Mouse (Mus musculus): ENCODE data around the gene 2010109A12Rik. TPM values are rescaled to one million over a fixed set of nuclear protein-coding genes. Genes with fewer than 3 reads are reported as not detected.

The 2010109A12Rik gene
- polyA plus RNA-seq, 1 experiment: 0.84 TPM

DNA sequence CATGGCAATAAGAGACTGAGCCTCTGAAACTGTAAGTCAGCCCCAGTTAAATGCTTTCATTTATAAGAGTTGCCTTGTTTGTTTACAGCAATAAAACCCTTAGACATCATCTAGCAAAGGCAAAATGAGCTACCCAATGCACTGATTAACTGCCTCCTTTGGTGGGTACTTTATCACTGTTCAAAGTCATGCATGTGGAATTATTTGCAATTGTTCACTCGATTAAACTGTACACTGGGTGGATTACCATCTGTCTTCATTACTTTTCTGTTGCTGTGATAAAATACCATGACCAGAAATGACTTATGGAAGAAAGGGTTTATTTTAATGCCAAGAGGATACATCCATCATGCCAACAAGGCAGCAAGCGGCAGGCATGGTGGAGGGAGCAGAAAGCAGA lies 39.0 kb downstream of the 2010109A12Rik start:
- H3K4me3 ChIP-seq (replicated peaks; ENCODE audit: insufficient read depth, low read depth, low read length): no peak overlapping the region
- H3K4me1 ChIP-seq (ENCODE audit: control insufficient read depth, insufficient read depth, low read length): peaks cover 3% of the 10 kb centered on the region; the same call in 1 of the 2 replicates
- 29% methylated on average over 2 of the region's 2 CpGs for WGBS

DNA sequence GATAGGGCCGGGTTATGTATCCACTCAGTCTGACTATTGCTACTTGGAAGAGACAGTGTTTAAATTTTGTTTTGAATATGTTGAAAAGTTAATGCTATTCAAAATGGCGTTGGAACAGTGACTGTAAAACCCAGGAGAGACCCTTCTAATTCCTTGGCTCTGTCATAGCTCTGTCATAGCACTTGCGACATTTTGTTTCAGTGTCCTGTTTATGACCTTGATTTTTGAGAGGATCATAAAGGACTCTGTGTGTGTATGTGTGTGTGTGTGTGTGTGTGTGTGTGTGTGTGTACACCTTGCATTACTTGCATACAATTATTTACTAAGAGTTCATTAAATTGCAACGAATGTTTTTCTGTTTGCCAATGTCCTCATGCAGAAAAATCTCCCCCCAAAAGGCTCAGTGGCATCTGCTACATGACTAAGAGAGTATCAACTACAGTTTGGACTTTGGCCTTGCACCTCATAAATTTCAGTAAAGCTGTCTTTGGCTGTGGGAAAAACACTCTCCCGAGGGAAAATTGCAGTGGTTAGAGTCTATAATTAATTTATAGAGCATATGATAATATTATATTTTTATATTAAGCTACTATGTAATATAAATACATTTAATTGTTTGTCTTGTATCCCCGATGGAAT lies 43.7 kb downstream of the 2010109A12Rik start:
- no peak overlapping the region for H3K27ac ChIP-seq (ENCODE audit: insufficient read depth, low read length)
- peaks cover 7% of the 10 kb centered on the region; the same call in 1 of the 2 replicates for H3K4me1 ChIP-seq (ENCODE audit: control insufficient read depth, insufficient read depth, low read length)
- DNase-seq: no peak
- H3K4me3 ChIP-seq (replicated peaks; ENCODE audit: insufficient read depth, low read depth, low read length): no peak overlapping the region
- H3K27me3 ChIP-seq (ENCODE audit: control insufficient read depth, insufficient read depth, low read length): no peaks in the 10 kb centered on the region
- WGBS: 70% methylated on average over 6 of the region's 6 CpGs
- TF ChIP-seq POLR2A (IDR thresholded peaks at IDR 0.05; ENCODE audit: borderline replicate concordance, insufficient read depth, low read length) (no peak), CTCF (IDR thresholded peaks at IDR 0.05; ENCODE audit: borderline replicate concordance, insufficient read depth, low read depth, low read length) (no peak)

More for the DNA sequence above, 39.0 kb downstream of the 2010109A12Rik start:
- TF ChIP-seq POLR2A (IDR thresholded peaks at IDR 0.05; ENCODE audit: borderline replicate concordance, insufficient read depth, low read length) (no peak), CTCF (IDR thresholded peaks at IDR 0.05; ENCODE audit: borderline replicate concordance, insufficient read depth, low read depth, low read length) (no peak)
- no peak for DNase-seq
- no peaks in the 10 kb centered on the region for H3K27me3 ChIP-seq (ENCODE audit: control insufficient read depth, insufficient read depth, low read length)
- no peak overlapping the region for H3K27ac ChIP-seq (ENCODE audit: insufficient read depth, low read length)

- 68% methylated on average over 12 of the region's 12 CpGs for WGBS
- no peaks in the 10 kb centered on the region for H3K27me3 ChIP-seq (ENCODE audit: control insufficient read depth, insufficient read depth, low read length)
- peaks cover 7% of the 10 kb centered on the region; the same call in 1 of the 2 replicates for H3K4me1 ChIP-seq (ENCODE audit: control insufficient read depth, insufficient read depth, low read length)
- H3K27ac ChIP-seq (ENCODE audit: insufficient read depth, low read length): peak overlapping the region; percentile 13; the same call in 1 of the 2 replicates
- peak; percentile 58 to 83 for DNase-seq
- TF ChIP-seq CTCF (IDR thresholded peaks at IDR 0.05; ENCODE audit: borderline replicate concordance, insufficient read depth, low read depth, low read length): no peak
- TF ChIP-seq POLR2A (IDR thresholded peaks at IDR 0.05; ENCODE audit: borderline replicate concordance, insufficient read depth, low read length): no peak
- no peak overlapping the region for H3K4me3 ChIP-seq (replicated peaks; ENCODE audit: insufficient read depth, low read depth, low read length)
Measured at GRCm38 (mm10) chr5:93251001-93251760, 44.9 kb downstream of the 2010109A12Rik start.

- no peak for TF ChIP-seq CTCF (IDR thresholded peaks at IDR 0.05; ENCODE audit: borderline replicate concordance, insufficient read depth, low read depth, low read length)
- no peak for TF ChIP-seq POLR2A (IDR thresholded peaks at IDR 0.05; ENCODE audit: borderline replicate concordance, insufficient read depth, low read length)
- 91% methylated on average over 5 of the region's 5 CpGs for WGBS
Measured at GRCm38 (mm10) chr5:93255759-93256265, 49.5 kb downstream of the 2010109A12Rik start.

GRCm38 (mm10) chr5:93256820-93257405 lies 50.6 kb downstream of the 2010109A12Rik start:
- Histone ChIP-seq H3K27ac (ENCODE audit: insufficient read depth, low read length) (no peak overlapping the region), H3K4me3 (replicated peaks; ENCODE audit: insufficient read depth, low read depth, low read length) (no peak overlapping the region), H3K4me1 (ENCODE audit: control insufficient read depth, insufficient read depth, low read length) (no peaks in the 10 kb centered on the region), H3K27me3 (ENCODE audit: control insufficient read depth, insufficient read depth, low read length) (no peaks in the 10 kb centered on the region)
- DNase-seq: no peak
- TF ChIP-seq CTCF (IDR thresholded peaks at IDR 0.05; ENCODE audit: borderline replicate concordance, insufficient read depth, low read depth, low read length) (no peak), POLR2A (IDR thresholded peaks at IDR 0.05; ENCODE audit: borderline replicate concordance, insufficient read depth, low read length) (no peak)

More at GRCm38 (mm10) chr5:93255759-93256265, 49.5 kb downstream of the 2010109A12Rik start:
- no peaks in the 10 kb centered on the region for H3K27me3 ChIP-seq (ENCODE audit: control insufficient read depth, insufficient read depth, low read length)
- DNase-seq: no peak
- H3K27ac ChIP-seq (ENCODE audit: insufficient read depth, low read length): no peak overlapping the region
- H3K4me1 ChIP-seq (ENCODE audit: control insufficient read depth, insufficient read depth, low read length): peaks cover 7% of the 10 kb centered on the region; the same call in 1 of the 2 replicates
- no peak overlapping the region for H3K4me3 ChIP-seq (replicated peaks; ENCODE audit: insufficient read depth, low read depth, low read length)

- no peak for DNase-seq
- H3K4me1 ChIP-seq (ENCODE audit: control insufficient read depth, insufficient read depth, low read length): no peaks in the 10 kb centered on the region
- no peak overlapping the region for H3K4me3 ChIP-seq (replicated peaks; ENCODE audit: insufficient read depth, low read depth, low read length)
- no peaks in the 10 kb centered on the region for H3K27me3 ChIP-seq (ENCODE audit: control insufficient read depth, insufficient read depth, low read length)
- no peak overlapping the region for H3K27ac ChIP-seq (ENCODE audit: insufficient read depth, low read length)
- no peak for TF ChIP-seq POLR2A (IDR thresholded peaks at IDR 0.05; ENCODE audit: borderline replicate concordance, insufficient read depth, low read length)
Measured at GRCm38 (mm10) chr5:93259349-93259748, 53.0 kb downstream of the 2010109A12Rik start.

DNA sequence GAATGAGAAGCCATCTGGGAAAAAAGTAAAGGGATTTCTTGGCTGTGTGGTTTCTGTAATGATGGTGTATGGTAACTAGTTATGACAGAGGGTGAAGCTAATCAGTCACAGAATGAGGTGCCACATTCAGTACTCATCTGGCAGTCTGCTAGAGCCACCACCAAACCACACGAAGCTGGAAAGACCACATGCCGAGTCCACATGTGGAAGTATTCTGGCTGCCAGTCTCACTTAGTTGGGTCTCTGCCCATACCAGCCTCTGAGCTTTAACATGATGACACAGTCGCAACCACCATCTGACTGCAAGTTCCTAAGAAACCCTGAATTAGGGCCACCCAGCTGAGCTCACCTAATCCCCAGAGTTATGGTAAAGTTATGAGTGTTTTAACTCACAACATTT lies 54.7 kb downstream of the 2010109A12Rik start:
- no peak for DNase-seq
- Histone ChIP-seq H3K4me3 (replicated peaks; ENCODE audit: insufficient read depth, low read depth, low read length) (no peak overlapping the region), H3K27me3 (ENCODE audit: control insufficient read depth, insufficient read depth, low read length) (no peaks in the 10 kb centered on the region), H3K27ac (ENCODE audit: insufficient read depth, low read length) (no peak overlapping the region), H3K4me1 (ENCODE audit: control insufficient read depth, insufficient read depth, low read length) (no peaks in the 10 kb centered on the region)
- no peak for TF ChIP-seq CTCF (IDR thresholded peaks at IDR 0.05; ENCODE audit: borderline replicate concordance, insufficient read depth, low read depth, low read length)
- no peak for TF ChIP-seq POLR2A (IDR thresholded peaks at IDR 0.05; ENCODE audit: borderline replicate concordance, insufficient read depth, low read length)
- 28% methylated on average over 3 of the region's 3 CpGs for WGBS
